Mouse (Mus musculus) heart, embryonic 14.5 days (tissue): ENCODE results near the gene Zfp574. TPM values are rescaled to one million over a fixed set of nuclear protein-coding genes. Genes with fewer than 3 reads are reported as not detected.

Source experiments
- ATAC-seq: fragments of 200-750 bp; cut with Nextera tagmentation; 2 replicates; pipeline ENCODE4 v1.8.0; 2017; ENCODE audit warnings: low read depth, moderate TSS enrichment; ENCODE audit not compliant: insufficient number of reproducible peaks, insufficient read depth, low FRiP score
- H3K27ac ChIP-seq, 2 experiments: fragments of 200-500 bp in 1 of 2; fragments of 300-500 bp in 1 of 2; sonication (generic) in 1 of 2; replicated peaks in 1 of 2; 2 replicates each; pipeline ENCODE4 v1.5.1; 2012 to 2014; ENCODE audit warnings: low read depth in 2 of 2, low read length in 2 of 2, control low read depth in 1 of 2, mild to moderate bottlenecking in 1 of 2, mixed read lengths in 1 of 2; ENCODE audit not compliant: control insufficient read depth in 1 of 2, insufficient read depth in 1 of 2
- H3K27me3 ChIP-seq: fragments of 300-500 bp; sonication (generic); 2 replicates; pipeline ENCODE4 v1.6.1; 2014; ENCODE audit warnings: mild to moderate bottlenecking, low read length, control low read depth; ENCODE audit not compliant: control insufficient read depth, insufficient read depth
- H3K36me3 ChIP-seq: fragments of 300-500 bp; sonication (generic); 2 replicates; pipeline ENCODE4 v1.6.1; 2014; ENCODE audit warnings: mild to moderate bottlenecking, control low read depth, low read length, mixed read lengths; ENCODE audit not compliant: control insufficient read depth, insufficient read depth
- H3K4me1 ChIP-seq, 2 experiments: fragments of 200-500 bp in 1 of 2; fragments of 300-500 bp in 1 of 2; sonication (generic) in 1 of 2; 2 replicates each; pipeline ENCODE4 v1.6.1; 2012 to 2014; ENCODE audit warnings: low read length in 2 of 2, control low read depth in 1 of 2, mixed read lengths in 1 of 2; ENCODE audit not compliant: control insufficient read depth in 2 of 2, insufficient read depth in 2 of 2
- H3K4me2 ChIP-seq: fragments of 300-500 bp; sonication (generic); 2 replicates; pipeline ENCODE4 v1.6.1; 2014; ENCODE audit warnings: mild to moderate bottlenecking, low read length
- H3K4me3 ChIP-seq, 2 experiments: fragments of 200-500 bp in 1 of 2; fragments of 300-500 bp in 1 of 2; sonication (generic) in 1 of 2; 2 replicates each; pipeline ENCODE4 v1.5.1; 2012 to 2014; ENCODE audit warnings: low read length in 2 of 2, mild to moderate bottlenecking in 2 of 2, control low read depth in 1 of 2, low read depth in 1 of 2, moderate library complexity in 1 of 2; ENCODE audit not compliant: control insufficient read depth in 1 of 2, insufficient read depth in 1 of 2
- H3K9ac ChIP-seq: fragments of 300-500 bp; sonication (generic); 2 replicates; pipeline ENCODE4 v1.6.1; 2014; ENCODE audit warnings: mild to moderate bottlenecking, low read length
- H3K9me3 ChIP-seq: fragments of 300-500 bp; sonication (generic); 2 replicates; pipeline ENCODE4 v1.6.1; 2016; ENCODE audit warnings: low read length, control low read depth; ENCODE audit not compliant: control insufficient read depth
- WGBS: fragments of 180-500 bp; shearing (Covaris S2); extraction: QIAGEN DNeasy Blood & Tissue Kit; methylation state at CpG from one replicate; pipeline ENCODE4 v1.1.7; 2014; 5-methylcytosine and 5-hydroxymethylcytosine counted together
- polyA plus RNA-seq: library from polyadenylated mRNA; unstranded; fragments of >200 nt; fragmentation: Nextera tagmentation; extraction: Ambion mirVana; gene quantifications from 2 replicates; pipeline ENCODE4 v1.2.1, GENCODE M21; 2014

Zfp574 gene
- polyA plus RNA-seq, 1 experiment from 2014 or later, result 14.5 TPM

DNA sequence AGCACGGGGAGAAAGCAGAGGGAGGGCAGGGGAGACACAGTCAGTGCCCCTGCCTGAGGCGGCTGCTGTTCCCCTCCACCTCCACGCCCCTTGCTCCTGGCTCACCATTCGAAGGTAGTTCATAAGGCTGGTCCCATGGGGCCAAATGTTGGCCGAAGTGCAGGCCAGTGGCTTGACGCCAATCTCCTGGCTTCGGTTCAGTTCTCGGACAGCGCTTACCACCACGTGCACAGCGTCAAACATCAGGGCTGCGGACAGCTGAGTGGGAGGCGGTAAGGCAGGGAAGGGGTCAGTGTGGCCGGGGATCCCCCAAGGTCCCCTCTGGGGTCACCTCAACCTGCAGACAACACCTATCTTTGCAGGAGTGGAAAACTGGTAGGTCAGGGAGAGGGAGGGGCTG is 13.5 kb upstream of the Zfp574 start:
- no peak overlapping the region for H3K9ac ChIP-seq
- peaks cover 90% of the 10 kb centered on the region for H3K36me3 ChIP-seq
- no peaks in the 10 kb centered on the region for H3K9me3 ChIP-seq
- peaks cover 10 to 17% of the 10 kb centered on the region in 2 experiments for H3K4me1 ChIP-seq
- no peak overlapping the region for H3K27ac ChIP-seq
- no peak overlapping the region for H3K4me2 ChIP-seq
- H3K27me3 ChIP-seq, result no peaks in the 10 kb centered on the region
- WGBS, result 76% methylated on average over 14 of the region's 14 CpGs
- H3K4me3 ChIP-seq, result no peak overlapping the region
- no peak for ATAC-seq

DNA sequence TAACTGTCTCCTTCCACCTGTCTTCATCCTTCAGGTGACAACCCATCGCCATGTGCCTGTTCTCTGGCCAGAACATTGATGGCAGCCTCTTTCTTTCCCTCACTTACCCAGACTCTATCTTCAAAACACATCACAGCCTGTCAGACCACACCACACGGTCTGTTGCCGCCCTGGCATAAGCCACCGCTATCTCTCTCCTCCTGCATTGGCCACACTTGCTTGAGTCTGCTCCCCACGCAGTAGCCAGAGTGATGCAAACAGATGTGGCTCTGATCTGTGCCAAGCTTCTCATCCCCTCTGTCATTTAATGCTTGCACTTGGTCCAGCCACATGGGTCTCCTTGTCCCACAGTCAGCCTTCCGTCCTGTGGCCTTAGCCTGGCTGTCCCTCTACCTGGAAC is 9.0 kb upstream of the Zfp574 start:
- H3K9ac ChIP-seq, result no peak overlapping the region
- no peak overlapping the region for H3K27ac ChIP-seq
- H3K4me1 ChIP-seq, result no peaks in the 10 kb centered on the region
- no peak for ATAC-seq
- H3K9me3 ChIP-seq, result no peaks in the 10 kb centered on the region
- H3K27me3 ChIP-seq, result no peaks in the 10 kb centered on the region
- no peak overlapping the region for H3K4me3 ChIP-seq
- no peak overlapping the region for H3K4me2 ChIP-seq
- 88% methylated on average over 6 of the region's 6 CpGs for WGBS
- peaks cover 97% of the 10 kb centered on the region for H3K36me3 ChIP-seq

DNA sequence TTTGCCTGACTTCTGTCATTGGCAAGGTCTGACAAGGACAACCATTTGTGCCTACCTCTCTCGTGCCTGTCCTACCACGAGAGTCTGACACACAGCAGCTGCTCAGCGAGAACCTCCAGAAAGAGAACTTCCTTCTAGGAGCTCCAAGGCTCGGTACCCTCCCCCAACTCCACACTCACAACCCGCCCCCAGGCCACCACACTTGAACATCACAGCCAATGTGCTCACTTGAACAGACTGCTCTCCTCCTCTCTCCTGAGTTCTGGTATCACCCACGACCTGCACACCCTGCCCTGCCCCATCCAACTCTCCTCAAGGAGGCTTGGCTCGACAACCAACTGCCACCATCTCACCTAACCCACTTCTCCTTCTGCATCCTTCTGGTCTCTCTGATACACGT is 8.5 kb upstream of the Zfp574 start:
- WGBS, result 79% methylated on average over 8 of the region's 8 CpGs
- Histone ChIP-seq H3K36me3 (peaks cover 95% of the 10 kb centered on the region), H3K4me2 (no peak overlapping the region), H3K4me1 (no peaks in the 10 kb centered on the region), H3K9ac (no peak overlapping the region), H3K9me3 (no peaks in the 10 kb centered on the region), H3K27me3 (no peaks in the 10 kb centered on the region), H3K4me3 (no peak overlapping the region), H3K27ac (no peak overlapping the region)
- no peak for ATAC-seq

DNA sequence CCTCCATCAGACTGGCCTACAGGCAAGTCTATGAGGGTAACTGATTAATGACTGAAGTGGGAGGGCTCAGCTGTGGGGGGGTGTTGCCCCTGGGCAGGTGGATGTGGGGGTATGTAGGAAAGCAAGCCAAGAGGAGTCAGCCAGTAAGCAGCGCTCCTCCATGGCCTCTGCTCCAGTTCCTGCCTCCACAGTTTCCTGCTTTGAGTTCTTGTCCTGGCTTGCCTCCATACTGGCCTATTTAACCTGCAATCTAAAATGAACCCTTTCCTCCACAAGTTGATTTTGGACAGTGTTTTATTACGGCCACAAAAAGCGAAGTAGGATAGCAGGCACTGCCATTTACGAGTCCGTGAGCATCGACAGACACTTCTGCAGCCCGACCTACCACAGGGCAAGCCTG is 5.0 kb upstream of the Zfp574 start:
- Histone ChIP-seq H3K27me3 (no peaks in the 10 kb centered on the region), H3K4me2 (no peak overlapping the region), H3K36me3 (peaks cover 62% of the 10 kb centered on the region), H3K9me3 (no peaks in the 10 kb centered on the region), H3K27ac (no peak overlapping the region), H3K9ac (no peak overlapping the region), H3K4me3 (no peak overlapping the region), H3K4me1 (peaks cover 12 to 24% of the 10 kb centered on the region in 2 experiments)
- ATAC-seq, result no peak
- 93% methylated on average over 7 of the region's 7 CpGs for WGBS

DNA sequence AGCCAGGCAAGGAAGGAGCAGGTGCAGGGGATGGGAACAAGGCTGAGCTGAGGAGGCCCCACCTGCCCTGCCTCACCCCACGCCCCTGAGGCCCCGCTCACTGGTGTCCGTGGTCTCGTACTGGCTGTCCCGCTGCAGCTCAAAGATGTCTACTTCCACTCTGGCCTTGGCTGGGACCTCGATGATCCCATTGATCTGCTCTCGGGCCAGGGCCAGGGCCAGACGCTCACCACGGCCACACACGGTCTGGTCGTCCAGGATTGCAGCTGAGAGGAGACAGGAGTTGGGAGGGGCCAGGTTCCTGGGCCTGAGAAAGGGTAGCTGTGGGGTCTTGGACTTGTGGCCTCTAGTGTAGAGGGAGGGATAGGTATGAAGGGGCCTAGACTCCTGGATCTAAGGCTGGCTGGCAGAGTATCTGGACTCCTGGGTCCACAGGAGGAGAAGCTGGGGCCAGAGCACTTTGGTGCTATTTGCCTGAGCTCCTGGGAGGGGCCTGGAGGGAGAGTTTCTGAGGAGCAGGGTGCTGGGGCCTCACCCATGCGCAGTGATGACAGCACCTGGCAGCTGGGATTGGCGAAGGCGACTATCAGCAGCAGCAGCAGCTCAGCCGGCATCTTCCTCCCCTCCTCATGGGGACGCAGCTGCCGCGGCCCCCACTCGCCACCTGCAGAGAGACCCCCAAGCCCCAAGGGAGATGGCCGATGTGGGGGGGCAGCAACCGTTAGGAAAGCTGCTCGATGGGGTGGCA is 4.3 kb upstream of the Zfp574 start:
- WGBS, result 87% methylated on average over 22 of the region's 22 CpGs
- no peak overlapping the region for H3K9ac ChIP-seq
- peaks cover 54% of the 10 kb centered on the region for H3K36me3 ChIP-seq
- no peaks in the 10 kb centered on the region for H3K27me3 ChIP-seq
- H3K27ac ChIP-seq, result no peak overlapping the region
- H3K4me2 ChIP-seq, result no peak overlapping the region
- no peaks in the 10 kb centered on the region for H3K9me3 ChIP-seq
- no peak overlapping the region for H3K4me3 ChIP-seq
- ATAC-seq, result no peak
- H3K4me1 ChIP-seq, result peaks cover 12 to 26% of the 10 kb centered on the region in 2 experiments

DNA sequence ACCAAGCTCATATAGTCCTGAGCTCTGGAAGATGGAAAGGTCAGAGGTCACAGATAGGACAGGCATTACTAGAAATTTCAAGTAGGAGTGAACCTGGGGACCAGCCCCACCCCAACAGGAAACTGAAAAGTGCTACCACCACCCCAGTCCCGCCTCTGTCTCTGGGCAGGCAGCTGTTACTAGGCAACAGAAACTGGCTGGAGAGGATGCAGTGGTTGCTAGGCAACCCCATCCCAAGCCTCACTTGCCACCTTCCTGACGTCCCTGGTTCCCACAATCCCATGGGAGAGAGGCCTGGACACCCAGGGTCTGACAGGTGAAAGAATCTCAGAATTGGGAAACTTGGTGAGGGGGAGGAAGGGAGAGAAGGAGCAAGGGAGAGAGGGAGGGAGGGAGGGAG is 3.6 kb upstream of the Zfp574 start:
- no peak overlapping the region for H3K4me2 ChIP-seq
- no peak for ATAC-seq
- peaks cover 17 to 31% of the 10 kb centered on the region in 2 experiments for H3K4me1 ChIP-seq
- H3K27me3 ChIP-seq, result no peaks in the 10 kb centered on the region
- 56% methylated on average over 2 of the region's 2 CpGs for WGBS
- H3K27ac ChIP-seq, result no peak overlapping the region
- no peaks in the 10 kb centered on the region for H3K9me3 ChIP-seq
- H3K36me3 ChIP-seq, result peaks cover 48% of the 10 kb centered on the region
- H3K4me3 ChIP-seq, result no peak overlapping the region
- no peak overlapping the region for H3K9ac ChIP-seq

DNA sequence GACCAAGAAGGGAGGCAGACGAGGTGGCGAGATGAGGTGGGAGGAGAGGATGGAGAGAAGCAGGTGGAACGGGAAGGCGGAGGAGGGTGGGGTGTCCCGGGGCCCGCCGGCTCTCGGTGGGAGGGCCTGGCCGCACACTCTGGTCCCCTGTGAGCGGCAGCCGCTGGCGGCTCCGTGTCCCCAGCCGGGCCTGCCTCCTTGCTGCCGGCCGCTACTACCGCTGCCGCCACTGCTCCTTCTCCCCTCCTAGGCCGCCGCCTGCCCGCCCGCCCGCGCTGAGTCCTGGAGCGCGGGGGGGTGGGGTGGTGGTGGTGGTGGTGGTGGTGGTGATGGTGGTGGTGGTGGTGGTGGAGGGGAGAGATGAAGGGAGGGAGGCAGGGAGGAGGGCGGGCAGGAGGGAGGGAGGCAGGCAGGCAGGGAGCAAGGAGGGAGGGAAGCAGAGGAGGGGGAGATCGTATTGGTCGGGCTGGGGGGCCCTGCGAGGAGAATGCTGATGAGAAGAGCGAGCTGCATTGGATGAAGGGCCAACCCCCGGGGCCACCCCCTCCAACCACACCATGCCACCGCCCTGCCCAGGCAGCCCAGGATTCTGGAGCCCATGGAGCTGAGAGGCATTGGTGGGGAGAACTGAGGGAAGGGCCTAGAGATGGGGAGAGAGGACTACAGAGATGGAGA is 486 bp downstream of the Zfp574 start:
- Histone ChIP-seq H3K27me3 (no peaks in the 10 kb centered on the region), H3K9me3 (no peaks in the 10 kb centered on the region), H3K4me3 (peak overlapping the region; percentile 70 to 87), H3K4me1 (peaks cover 20 to 39% of the 10 kb centered on the region in 2 experiments), H3K4me2 (peak overlapping the region; percentile 95), H3K9ac (peak overlapping the region; percentile 89), H3K27ac (peak overlapping the region; percentile 63 to 81), H3K36me3 (peaks cover 9% of the 10 kb centered on the region)
- 2% methylated on average over 21 of the region's 33 CpGs for WGBS
- no peak; the same call in 1 of the 2 replicates for ATAC-seq
